Mouse (Mus musculus) heart, postnatal 0 days (tissue): ENCODE data around the gene Pdzd3.

ENCODE experiments used
- CTCF ChIP-seq: IDR thresholded peaks from 2 replicates; pipeline ENCODE4 v1.5.1; 2016; ENCODE audit warnings: antibody characterized with exemption, control low read depth, low read depth
- EP300 ChIP-seq: IDR thresholded peaks from 2 replicates; pipeline ENCODE4 v1.6.1; 2016; ENCODE audit warnings: antibody characterized with exemption, low read depth

DNA sequence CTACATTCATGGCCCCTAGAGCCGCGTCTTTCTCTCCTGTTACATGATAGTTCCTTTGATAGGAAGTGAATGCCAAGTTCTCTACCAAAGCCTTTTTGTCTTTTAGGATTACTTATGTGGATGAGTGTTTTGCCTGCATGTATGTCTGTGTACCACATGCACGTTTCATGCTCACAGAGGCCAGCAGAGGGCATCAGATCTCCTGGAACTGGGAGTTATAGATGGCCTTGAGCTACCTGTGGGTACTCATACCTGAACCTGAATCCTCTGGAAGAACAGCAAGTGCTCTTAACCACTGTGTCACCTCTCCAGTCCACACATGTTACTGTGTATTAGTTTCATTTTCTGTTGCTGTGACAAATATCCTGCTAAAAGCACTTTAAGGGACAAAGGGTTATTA lies 41.2 kb upstream of the Pdzd3 start:
- TF ChIP-seq CTCF (peak; percentile 61), EP300 (no peak)
